Mouse (Mus musculus): Measurements from ENCODE around the gene Vamp8.

Gene Vamp8

DNA sequence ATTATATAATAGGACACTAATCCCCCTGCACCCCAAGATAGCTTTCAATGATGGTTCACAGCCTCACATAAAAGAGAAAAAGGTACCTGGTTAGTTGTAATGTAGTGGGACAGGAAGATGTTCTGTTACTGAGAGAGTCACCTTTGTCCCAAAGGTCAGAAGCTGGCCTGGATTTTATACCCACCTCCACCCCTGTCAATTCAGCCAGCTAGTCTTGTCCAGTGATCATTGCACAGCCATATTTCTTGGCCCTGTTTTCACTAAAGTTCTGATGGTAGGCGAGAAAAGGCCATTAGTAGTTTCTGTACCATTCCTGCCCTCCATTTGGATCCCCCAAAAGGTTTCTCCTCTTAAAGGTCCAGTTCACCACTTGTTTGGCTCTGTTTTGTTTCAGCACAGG is 36.5 kb downstream of the Vamp8 start:
- DNase-seq (ENCODE audit: extremely low spot score, low spot score), result no peak

- no peak for DNase-seq (ENCODE audit: extremely low spot score, low spot score)
Measured at GRCm38 (mm10) chr6:72352636-72353405, 37.7 kb downstream of the Vamp8 start.

DNA sequence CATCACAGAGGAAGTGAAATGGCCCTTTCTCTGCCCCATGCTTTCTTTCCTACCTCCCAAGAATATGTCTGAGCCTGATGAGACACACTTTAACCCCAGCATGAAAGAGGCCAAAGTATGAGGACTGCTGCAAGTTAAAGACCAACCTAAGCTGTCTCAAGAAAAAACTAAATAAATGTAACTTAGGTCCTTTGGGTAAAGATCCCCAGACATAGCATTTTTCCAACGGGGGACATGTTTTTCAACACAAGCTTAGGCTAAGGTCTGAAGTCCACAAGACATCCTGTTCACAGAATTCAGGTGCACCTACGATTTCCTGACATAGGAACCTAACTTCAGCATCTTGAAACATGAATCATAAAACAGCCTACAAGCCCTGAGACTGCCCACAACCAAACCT is 40.3 kb downstream of the Vamp8 start:
- no peak for DNase-seq (ENCODE audit: extremely low spot score, low spot score)

- DNase-seq (ENCODE audit: extremely low spot score, low spot score), result no peak
Measured at GRCm38 (mm10) chr6:72348411-72348810, 42.1 kb downstream of the Vamp8 start.

DNA sequence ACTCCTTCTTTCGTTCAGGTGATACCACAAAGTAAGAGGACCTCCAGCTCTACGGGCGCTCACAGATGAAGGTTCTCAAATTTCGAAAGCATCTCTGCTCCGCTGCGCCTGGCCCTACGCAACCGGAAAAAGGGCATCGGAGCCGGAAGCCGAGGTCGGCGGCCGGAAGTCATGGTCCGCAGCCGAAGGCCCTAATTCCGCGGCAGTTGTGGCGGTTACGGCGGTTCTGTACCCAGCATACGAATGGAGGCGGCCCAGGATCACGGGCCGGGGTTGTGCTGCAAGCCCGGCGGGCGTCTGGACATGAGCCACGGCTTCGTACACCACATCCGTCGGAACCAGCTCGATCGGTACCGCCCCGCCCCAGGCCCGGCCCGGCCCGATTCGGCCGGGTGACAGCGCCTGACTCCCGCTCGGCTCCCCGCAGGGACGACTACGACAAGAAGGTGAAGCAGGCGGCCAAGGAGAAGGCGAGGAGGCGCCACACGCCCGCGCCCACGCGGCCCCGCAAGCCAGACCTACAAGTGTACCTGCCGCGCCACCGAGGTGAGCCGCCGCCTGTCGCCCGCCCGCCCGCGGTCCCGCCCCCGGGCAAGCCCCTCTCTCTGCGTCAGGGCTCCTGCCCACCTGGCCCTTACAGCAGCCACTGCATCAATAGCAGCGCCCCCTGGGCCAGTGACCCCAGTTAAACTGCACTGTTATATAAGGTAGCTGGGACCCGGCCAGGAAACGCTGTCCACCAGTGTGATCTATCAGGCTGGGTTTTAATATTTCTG is 43.1 kb downstream of the Vamp8 start, which contains the start of gene 0610030E20Rik:
TSS of gene 0610030E20Rik (plus strand) at position 152 of the 776 bp plus-strand sequence.
- peak; percentile 80 for DNase-seq (ENCODE audit: extremely low spot score, low spot score)

- no peak for DNase-seq (ENCODE audit: extremely low spot score, low spot score)
Measured at GRCm38 (mm10) chr6:72346261-72346660, 44.2 kb downstream of the Vamp8 start.

DNA sequence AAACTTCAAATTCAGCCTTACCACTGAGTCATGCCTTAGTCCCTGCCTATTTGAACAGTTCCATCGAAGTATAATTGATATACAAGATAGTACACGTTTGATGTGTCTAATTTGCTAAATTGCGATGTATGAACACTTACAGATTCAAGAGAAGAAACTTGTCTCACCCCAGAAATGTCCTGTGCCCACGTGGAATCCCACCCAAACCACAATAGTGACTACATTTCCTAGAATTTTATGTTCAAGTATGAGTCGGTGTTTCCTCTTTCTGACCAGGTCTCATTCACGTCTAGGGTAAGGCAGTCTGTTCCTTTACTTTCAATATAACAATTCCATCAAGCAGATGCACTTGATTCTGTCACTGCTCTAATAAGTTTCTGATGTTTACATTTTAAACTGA is 44.9 kb downstream of the Vamp8 start:
- DNase-seq (ENCODE audit: extremely low spot score, low spot score), result no peak

DNA sequence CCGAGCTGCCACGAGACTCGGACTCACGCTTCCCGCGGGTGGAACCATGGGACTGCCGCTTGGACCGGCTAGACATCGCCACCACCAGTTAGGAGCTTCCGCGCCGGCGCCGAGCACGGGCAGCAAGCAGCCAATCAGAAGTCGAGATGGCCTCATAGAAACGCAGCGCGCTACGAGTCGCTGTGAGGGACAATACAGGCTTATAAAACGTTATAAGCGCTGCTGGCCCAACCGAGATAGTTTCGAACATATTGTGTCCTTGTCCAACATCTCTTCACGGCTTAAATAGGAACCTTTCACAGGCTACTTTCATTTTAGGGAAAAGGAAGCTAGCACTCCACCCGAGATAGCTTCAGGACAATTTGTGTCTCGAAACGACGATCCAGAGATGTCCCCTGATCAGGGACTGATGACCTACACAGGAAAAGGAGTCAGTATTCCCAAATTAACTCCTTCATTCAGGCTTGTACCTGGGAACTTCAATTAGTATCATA is 45.4 kb downstream of the Vamp8 start, which contains the start of gene Usp39:
TSS of gene Usp39 (minus strand) at position 111 of the 494 bp plus-strand sequence.
- DNase-seq (ENCODE audit: extremely low spot score, low spot score), result peak; percentile 91

DNA sequence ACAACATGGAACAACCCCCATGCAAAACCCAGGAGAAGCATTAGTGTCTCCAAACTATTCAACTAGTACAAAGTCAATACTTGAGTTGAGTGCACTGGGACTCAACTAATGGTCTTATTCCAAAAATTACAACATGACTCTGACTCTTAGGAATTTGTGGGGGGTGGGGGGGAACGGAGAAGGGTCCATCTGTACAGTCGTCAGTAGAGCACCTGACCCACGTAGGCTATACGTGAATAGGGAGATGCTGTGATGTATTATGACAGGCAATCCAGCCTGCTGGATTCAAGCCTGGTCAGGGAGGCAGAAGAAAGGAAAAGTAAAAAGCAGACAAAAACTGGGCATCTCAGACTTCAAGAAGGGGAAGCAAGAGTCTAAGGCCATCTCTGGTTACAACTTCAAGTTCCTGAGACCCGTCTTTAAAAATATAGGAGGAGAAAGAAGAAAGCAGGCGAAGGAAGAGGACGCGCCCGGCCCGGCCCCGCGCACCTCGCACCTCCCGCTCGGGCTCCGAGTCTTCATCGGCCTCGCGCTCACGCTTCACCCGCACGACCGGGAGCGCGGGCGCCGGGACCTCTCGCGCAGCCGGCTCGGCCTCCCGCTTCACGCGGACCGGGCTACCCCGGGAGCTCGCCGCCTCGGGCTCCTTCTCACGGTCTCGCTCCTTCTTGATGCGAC is 46.0 kb downstream of the Vamp8 start:
- no peak for DNase-seq (ENCODE audit: extremely low spot score, low spot score)

DNA sequence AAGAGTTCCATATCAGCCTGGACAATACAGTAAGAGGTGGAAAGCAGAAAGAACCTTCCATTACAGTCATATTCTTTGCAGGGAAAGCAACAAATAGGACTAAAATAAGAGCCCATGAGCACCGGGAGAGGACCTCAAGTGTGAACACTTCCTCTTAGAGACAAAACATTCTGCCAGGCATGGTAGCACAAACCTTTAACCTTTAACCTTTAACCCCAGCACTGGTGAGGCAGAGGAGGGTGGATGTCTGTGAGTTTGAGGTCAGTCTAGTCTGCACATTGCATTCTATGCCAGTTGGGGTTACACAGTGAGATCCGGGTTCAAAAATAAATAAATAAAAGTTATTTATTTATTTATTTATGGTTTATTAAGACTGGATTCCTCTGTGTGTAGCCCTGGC is 50.0 kb downstream of the Vamp8 start:
- no peak for DNase-seq (ENCODE audit: extremely low spot score, low spot score)
